Mouse (Mus musculus) forebrain, postnatal 0 days (tissue): ENCODE data around the gene Lonrf2. TPM values are rescaled to one million over a fixed set of nuclear protein-coding genes. Genes with fewer than 3 reads are reported as not detected.
A peak's percentile ranks its signal among the peaks of the same experiment; 100 is the strongest.

Experiments used
- ATAC-seq: fragments of 200-750 bp; cut with Nextera tagmentation; 2 replicates; pipeline ENCODE4 v1.8.0; 2017; ENCODE audit warnings: mild to moderate bottlenecking, moderate library complexity
- DNase-seq: peaks from one replicate; pipeline ENCODE4 v3.0.0-alpha.2; 2015
- H3K27ac ChIP-seq: fragments of 300-500 bp; sonication (generic); 2 replicates; pipeline ENCODE4 v1.5.1; 2014; ENCODE audit warnings: low read depth, mild to moderate bottlenecking, antibody characterized with exemption, low read length, moderate library complexity, mixed read lengths
- H3K27me3 ChIP-seq: fragments of 300-500 bp; sonication (generic); 2 replicates; pipeline ENCODE4 v1.6.1; 2014; ENCODE audit warnings: mild to moderate bottlenecking, low read length, mixed read lengths; ENCODE audit not compliant: insufficient read depth
- H3K36me3 ChIP-seq: fragments of 300-500 bp; sonication (generic); 2 replicates; pipeline ENCODE4 v1.6.1; 2014; ENCODE audit warnings: mild to moderate bottlenecking, moderate library complexity; ENCODE audit not compliant: insufficient read depth
- H3K4me1 ChIP-seq: fragments of 300-500 bp; sonication (generic); 2 replicates; pipeline ENCODE4 v1.6.1; 2014; ENCODE audit warnings: antibody characterized with exemption; ENCODE audit not compliant: insufficient read depth
- H3K4me2 ChIP-seq: fragments of 300-500 bp; sonication (generic); 2 replicates; pipeline ENCODE4 v1.6.1; 2014; ENCODE audit warnings: low read depth, mild to moderate bottlenecking, moderate library complexity
- H3K4me3 ChIP-seq: fragments of 300-500 bp; sonication (generic); 2 replicates; pipeline ENCODE4 v1.5.1; 2014; ENCODE audit warnings: low read depth, low read length, mixed read lengths
- H3K9ac ChIP-seq: fragments of 300-500 bp; sonication (generic); 2 replicates; pipeline ENCODE4 v1.6.1; 2014; ENCODE audit warnings: mild to moderate bottlenecking
- H3K9me3 ChIP-seq: fragments of 300-500 bp; sonication (generic); 2 replicates; pipeline ENCODE4 v1.6.1; 2016; ENCODE audit warnings: low read length
- CTCF ChIP-seq: sonication (generic); IDR thresholded peaks from 2 replicates; pipeline ENCODE4 v1.5.1; 2016; ENCODE audit warnings: antibody characterized with exemption, control low read depth, low read depth
- WGBS: fragments of 180-500 bp; shearing (Covaris S2); extraction: QIAGEN DNeasy Blood & Tissue Kit; methylation state at CpG from one replicate; pipeline ENCODE4 v1.1.7; 2014; 5-methylcytosine and 5-hydroxymethylcytosine counted together
- polyA plus RNA-seq: library from polyadenylated mRNA; unstranded; fragments of >200 nt; fragmentation: Nextera tagmentation; extraction: Ambion mirVana; gene quantifications from 2 replicates; pipeline ENCODE4 v1.2.1, GENCODE M21; 2015
- total RNA-seq: library from RNA; depleted of rRNA; stranded (reverse); fragments of >200 nt; gene quantifications from 2 replicates; pipeline ENCODE4 v1.2.3, GENCODE M21; 2014

Lonrf2 gene
- total and polyA plus RNA-seq, 2 experiments from 2014 or later: 21.9 to 143 TPM

DNA sequence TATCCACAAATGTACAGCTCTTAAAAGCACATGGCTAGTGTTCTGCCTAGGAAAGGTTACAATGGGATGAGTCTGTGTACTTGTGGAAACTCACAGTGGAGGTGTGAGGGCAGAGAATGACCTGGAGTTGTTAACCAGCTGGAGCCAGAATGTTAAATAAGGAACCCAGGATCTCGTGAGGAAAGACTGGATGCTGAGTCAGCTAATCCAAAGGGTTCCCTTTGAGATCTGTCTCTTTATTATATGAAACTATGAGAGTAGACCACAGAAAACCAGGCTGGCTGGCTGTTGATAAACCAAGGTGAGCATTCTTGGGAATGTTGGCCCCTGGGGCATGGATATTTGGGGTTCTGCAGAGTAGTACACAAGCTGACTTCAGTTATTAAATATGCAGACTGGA lies 3.4 kb upstream of the Lonrf2 start:
- H3K9ac ChIP-seq: no peak overlapping the region
- TF ChIP-seq CTCF: no peak
- H3K4me1 ChIP-seq: 0 out of 2 replicates have a peak, but pooled peaks cover 3% of the 10 kb centered on the region
- H3K9me3 ChIP-seq: no peaks in the 10 kb centered on the region
- no peaks in the 10 kb centered on the region for H3K27me3 ChIP-seq
- H3K27ac ChIP-seq: no peak overlapping the region
- H3K36me3 ChIP-seq: no peaks in the 10 kb centered on the region
- DNase-seq (no peak), ATAC-seq (no peak)
- H3K4me2 ChIP-seq: no peak overlapping the region
- H3K4me3 ChIP-seq: no peak overlapping the region
- WGBS: 49% methylated on average over 1 of the region's 1 CpGs

DNA sequence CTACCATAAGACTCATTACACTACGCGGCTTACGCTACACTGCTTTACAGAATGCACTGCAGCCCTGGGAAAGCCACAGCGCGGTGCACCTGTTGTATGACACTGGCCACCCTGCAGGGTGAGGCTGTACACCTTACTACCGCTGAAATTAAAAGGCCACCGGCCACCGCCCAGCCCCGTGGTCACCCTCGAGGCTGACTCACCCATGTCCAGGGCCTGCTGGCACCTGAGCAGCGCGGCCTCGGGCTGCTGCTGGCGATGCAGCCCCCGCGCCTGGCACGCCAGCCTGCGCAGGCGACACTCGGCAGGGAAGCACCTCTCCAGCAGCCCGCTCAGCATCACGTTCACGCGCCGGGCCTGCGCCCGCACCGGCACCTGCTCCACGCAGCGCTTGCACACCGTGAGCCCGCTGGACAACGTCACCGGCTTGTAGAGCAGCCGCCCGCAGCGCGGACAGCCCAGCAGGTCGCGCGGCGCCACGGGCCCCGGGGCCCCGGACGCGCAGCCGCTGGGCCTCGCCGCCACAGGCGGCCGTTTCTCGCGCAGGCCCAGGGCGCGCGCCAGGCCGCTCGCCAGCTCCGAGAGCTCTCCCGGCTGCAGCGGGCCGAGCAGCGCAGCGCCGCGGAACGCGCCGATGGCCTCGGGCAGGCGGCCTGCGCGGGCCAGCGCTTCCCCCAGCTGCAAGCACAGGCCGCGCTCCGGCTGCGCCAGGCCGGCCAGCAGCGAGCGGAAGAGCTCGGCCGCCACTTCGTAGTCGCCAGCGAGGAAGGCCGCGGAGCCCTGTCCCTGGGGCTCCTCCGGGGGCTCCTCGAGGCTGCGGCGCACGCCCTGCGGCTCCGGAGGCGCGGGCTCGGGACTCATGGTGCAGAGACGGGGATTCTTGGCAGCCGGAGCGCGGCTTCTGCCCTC lies 689 bp downstream of the Lonrf2 start:
- ATAC-seq (peak; percentile 68), DNase-seq (peak; percentile 70)
- H3K4me2 ChIP-seq: peak overlapping the region; percentile 97
- peak overlapping the region; percentile 96 for H3K27ac ChIP-seq
- 0 out of 2 replicates have a peak, but pooled peaks cover 7% of the 10 kb centered on the region for H3K4me1 ChIP-seq
- WGBS: 3% methylated on average over 83 of the region's 103 CpGs
- peak; percentile 15; the same call in 1 of the 2 replicates for TF ChIP-seq CTCF
- H3K9ac ChIP-seq: peak overlapping the region; percentile 81
- peak overlapping the region; percentile 67 for H3K4me3 ChIP-seq
- H3K36me3 ChIP-seq: peaks cover 9% of the 10 kb centered on the region; the same call in 1 of the 2 replicates
- H3K9me3 ChIP-seq: no peaks in the 10 kb centered on the region
- no peaks in the 10 kb centered on the region for H3K27me3 ChIP-seq

DNA sequence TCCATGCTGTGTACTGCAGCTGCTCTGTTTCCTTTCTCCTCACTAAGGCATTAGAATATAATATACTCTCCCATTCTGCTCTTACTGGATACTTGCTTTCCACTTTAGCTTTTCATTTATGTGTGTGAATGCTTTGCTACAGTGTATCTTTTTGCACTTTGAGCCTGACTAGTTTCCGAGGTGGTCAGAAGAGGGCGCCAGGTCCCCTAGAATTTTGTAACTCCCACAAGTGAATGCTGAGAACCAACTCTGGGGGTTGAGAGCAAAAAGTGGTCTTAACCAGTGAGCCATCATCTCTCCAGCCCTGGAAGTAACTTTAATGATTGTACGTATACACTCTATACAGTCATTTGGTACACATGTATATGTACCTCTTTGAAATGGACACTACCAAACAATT lies 1.6 kb downstream of the Lonrf2 start:
- DNase-seq (peak; percentile 54), ATAC-seq (no peak)
- 0 out of 2 replicates have a peak, but pooled peaks cover 7% of the 10 kb centered on the region for H3K4me1 ChIP-seq
- H3K27me3 ChIP-seq: no peaks in the 10 kb centered on the region
- no peak overlapping the region for H3K27ac ChIP-seq
- H3K4me2 ChIP-seq: peak overlapping the region; percentile 97
- peaks cover 9% of the 10 kb centered on the region; the same call in 1 of the 2 replicates for H3K36me3 ChIP-seq
- H3K9me3 ChIP-seq: no peaks in the 10 kb centered on the region
- 0 out of 2 replicates have a peak overlapping the region, but pooled peaks have one; percentile 81 for H3K9ac ChIP-seq
- 34% methylated on average over 3 of the region's 3 CpGs for WGBS
- peak overlapping the region; percentile 67 for H3K4me3 ChIP-seq
- TF ChIP-seq CTCF: peak; percentile 63

DNA sequence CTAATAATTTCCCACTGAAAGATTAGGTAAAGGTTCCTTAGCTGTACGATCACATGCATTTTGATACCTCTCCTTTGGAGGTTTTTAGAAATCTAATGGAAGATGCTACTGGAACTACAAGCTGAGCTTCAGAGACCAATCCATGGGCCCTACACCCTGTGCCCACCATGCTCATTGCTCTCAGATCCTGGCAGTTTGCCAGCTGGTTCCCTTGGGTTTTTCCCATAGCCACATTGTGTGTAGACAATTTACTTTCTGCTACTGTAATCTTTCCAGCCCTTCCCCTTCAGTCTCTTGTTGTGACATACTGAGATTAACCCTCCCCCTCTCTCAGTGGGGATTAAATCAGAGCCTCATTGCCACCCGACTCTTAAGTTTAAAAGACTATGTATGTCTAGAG lies 11.6 kb downstream of the Lonrf2 start:
- WGBS: 55% methylated on average over 2 of the region's 2 CpGs
- no peak for TF ChIP-seq CTCF
- no peak for DNase-seq

GRCm38 (mm10) chr1:38823851-38824250 lies 12.7 kb downstream of the Lonrf2 start:
- Histone ChIP-seq H3K4me1 (no peaks in the 10 kb centered on the region), H3K9ac (no peak overlapping the region), H3K27me3 (no peaks in the 10 kb centered on the region), H3K36me3 (no peaks in the 10 kb centered on the region; the same call in 1 of the 2 replicates), H3K27ac (no peak overlapping the region), H3K4me3 (no peak overlapping the region), H3K9me3 (no peaks in the 10 kb centered on the region), H3K4me2 (no peak overlapping the region)
- no peak for TF ChIP-seq CTCF
- no peak for DNase-seq
- ATAC-seq: no peak
- WGBS: 87% methylated on average over 2 of the region's 2 CpGs

More for the DNA sequence above, 11.6 kb downstream of the Lonrf2 start:
- Histone ChIP-seq H3K9me3 (no peaks in the 10 kb centered on the region), H3K4me1 (no peaks in the 10 kb centered on the region), H3K27ac (no peak overlapping the region), H3K9ac (no peak overlapping the region), H3K36me3 (peaks cover 3% of the 10 kb centered on the region; the same call in 1 of the 2 replicates), H3K27me3 (no peaks in the 10 kb centered on the region), H3K4me3 (no peak overlapping the region), H3K4me2 (no peak overlapping the region)
- ATAC-seq: no peak

DNA sequence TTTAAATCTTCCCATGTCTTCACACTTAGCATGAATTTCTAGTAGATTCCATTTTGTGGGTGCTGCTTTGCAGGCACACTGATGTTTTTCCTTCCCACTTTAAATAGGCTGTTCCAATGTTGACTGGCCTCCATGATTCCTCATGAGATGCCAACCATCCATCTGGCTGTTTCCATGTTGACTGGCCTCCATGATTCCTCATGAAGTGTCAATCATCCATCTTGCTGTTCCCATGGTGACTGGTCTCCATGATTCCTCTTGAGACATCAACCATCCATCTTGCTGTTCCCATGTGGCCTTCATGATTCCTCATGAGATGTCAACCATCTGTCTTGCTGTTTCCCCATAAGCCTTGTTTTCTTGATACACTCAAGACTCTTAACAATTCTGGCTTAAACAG lies 16.8 kb downstream of the Lonrf2 start:
- peak; percentile 88 for ATAC-seq
- H3K4me2 ChIP-seq: no peak overlapping the region
- no peak for TF ChIP-seq CTCF
- peaks cover 4% of the 10 kb centered on the region; the same call in 1 of the 2 replicates for H3K4me1 ChIP-seq
- H3K27me3 ChIP-seq: no peaks in the 10 kb centered on the region
- no peak overlapping the region for H3K27ac ChIP-seq
- peaks cover 19% of the 10 kb centered on the region for H3K36me3 ChIP-seq
- no peak overlapping the region for H3K4me3 ChIP-seq
- H3K9me3 ChIP-seq: no peaks in the 10 kb centered on the region
- H3K9ac ChIP-seq: no peak overlapping the region
- peak; percentile 75 for DNase-seq

- Histone ChIP-seq H3K4me1 (peaks cover 4% of the 10 kb centered on the region; the same call in 1 of the 2 replicates), H3K4me2 (no peak overlapping the region), H3K4me3 (no peak overlapping the region), H3K9me3 (no peaks in the 10 kb centered on the region), H3K27me3 (no peaks in the 10 kb centered on the region), H3K9ac (no peak overlapping the region), H3K36me3 (peaks cover 29% of the 10 kb centered on the region), H3K27ac (no peak overlapping the region)
- 61% methylated on average over 3 of the region's 3 CpGs for WGBS
- no peak for TF ChIP-seq CTCF
- no peak for DNase-seq
- peak; percentile 63 for ATAC-seq
These were observed 18.8 kb downstream of the Lonrf2 start for GRCm38 (mm10) chr1:38817671-38818070.
